Mouse (Mus musculus): Measurements from ENCODE around the gene Acot7. TPM values are rescaled to one million over a fixed set of nuclear protein-coding genes. Genes with fewer than 3 reads are reported as not detected.

The Acot7 gene
- polyA plus RNA-seq, 1 experiment from 2014 or later = 480 TPM

DNA sequence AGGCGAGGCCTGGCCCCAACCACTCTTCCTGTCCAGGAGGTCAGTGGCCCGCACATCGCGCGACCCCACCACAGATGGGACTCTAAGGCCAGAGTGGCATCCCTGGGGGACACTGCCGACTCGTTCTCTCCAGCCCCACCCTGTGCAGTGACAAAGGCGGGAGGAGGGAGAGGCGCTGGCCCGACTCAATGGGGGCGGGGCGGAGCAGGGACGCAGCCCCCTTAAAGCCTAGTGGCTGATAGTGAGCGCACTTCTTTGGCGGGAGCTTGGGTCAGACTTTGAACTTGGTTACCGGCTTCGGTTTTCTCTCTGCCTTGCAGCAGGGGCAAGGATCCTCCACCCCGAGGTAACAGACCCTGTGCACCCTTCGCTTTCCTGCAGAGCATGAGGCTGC, 18.7 kb upstream of the Acot7 start:
- peaks cover 57% of the 10 kb centered on the region for H3K27me3 ChIP-seq (ENCODE audit: control insufficient read depth, insufficient read depth, low read depth, low read length)
- H3K9me3 ChIP-seq (replicated peaks; ENCODE audit: control insufficient read depth, low read length, poor library complexity, severe bottlenecking) = no peaks in the 10 kb centered on the region
- H3K36me3 ChIP-seq (ENCODE audit: control insufficient read depth, insufficient read depth, low read length) = no peaks in the 10 kb centered on the region
- H3K4me2 ChIP-seq (ENCODE audit: low read length) = peak overlapping the region; percentile 2; the same call in 1 of the 2 replicates
- peaks cover 13% of the 10 kb centered on the region for H3K4me1 ChIP-seq (ENCODE audit: control insufficient read depth, insufficient read depth, low read length)
- under 1% methylated on average over 19 of the region's 19 CpGs for WGBS
- no peak for ATAC-seq
- no peak overlapping the region for H3K9ac ChIP-seq (ENCODE audit: low read depth, low read length)
- no peak overlapping the region for H3K27ac ChIP-seq (ENCODE audit: low read length)
- H3K4me3 ChIP-seq (ENCODE audit: low read depth, low read length) = peak overlapping the region; percentile 12; the same call in 1 of the 2 replicates

DNA sequence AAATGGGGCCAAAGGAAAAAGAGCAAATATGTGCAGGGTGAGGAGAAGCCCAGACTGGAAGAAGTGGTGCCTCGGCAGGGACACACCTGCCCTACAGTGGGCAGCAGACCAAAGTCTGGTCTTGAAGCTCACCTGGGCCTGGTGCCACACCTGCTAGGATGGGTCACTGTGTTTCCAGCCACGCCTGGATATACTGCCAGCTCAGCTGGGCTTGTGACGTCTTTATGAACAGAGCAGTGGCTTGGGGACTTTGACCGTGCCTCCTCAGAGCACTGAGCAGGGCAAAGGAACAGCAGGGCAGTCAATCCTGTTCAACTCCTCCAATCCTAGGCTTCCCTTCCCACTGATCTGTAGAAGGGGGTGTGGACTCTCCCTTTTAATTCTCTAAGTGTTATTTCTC, 17.2 kb upstream of the Acot7 start:
- no peak for ATAC-seq
- 36% methylated on average over 4 of the region's 4 CpGs for WGBS
- Histone ChIP-seq H3K4me1 (ENCODE audit: control insufficient read depth, insufficient read depth, low read length) (peaks cover 13% of the 10 kb centered on the region), H3K9ac (ENCODE audit: low read depth, low read length) (no peak overlapping the region), H3K36me3 (ENCODE audit: control insufficient read depth, insufficient read depth, low read length) (no peaks in the 10 kb centered on the region), H3K27me3 (ENCODE audit: control insufficient read depth, insufficient read depth, low read depth, low read length) (peaks cover 57% of the 10 kb centered on the region), H3K27ac (ENCODE audit: low read length) (no peak overlapping the region), H3K4me3 (ENCODE audit: low read depth, low read length) (no peak overlapping the region), H3K4me2 (ENCODE audit: low read length) (no peak overlapping the region), H3K9me3 (replicated peaks; ENCODE audit: control insufficient read depth, low read length, poor library complexity, severe bottlenecking) (no peaks in the 10 kb centered on the region)

DNA sequence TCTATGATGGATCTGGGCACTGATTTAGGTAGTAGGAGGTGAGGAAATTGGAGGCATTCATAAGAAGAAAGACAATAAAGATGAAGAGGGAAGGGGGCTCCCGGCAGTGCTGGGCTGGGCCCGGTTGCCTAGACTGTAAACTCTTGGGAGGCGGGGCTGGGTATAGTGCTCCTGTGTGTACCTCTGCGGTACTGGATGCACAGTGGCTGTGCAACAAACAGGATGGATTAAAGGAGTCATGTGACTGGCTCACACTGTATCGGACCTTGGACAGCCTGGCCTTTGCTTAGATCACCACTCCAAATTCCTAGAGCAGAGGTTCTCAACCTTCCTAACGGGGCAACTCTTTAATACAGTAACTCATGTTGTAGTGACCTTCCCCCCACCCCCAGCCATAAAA, 16.3 kb upstream of the Acot7 start:
- no peaks in the 10 kb centered on the region for H3K36me3 ChIP-seq (ENCODE audit: control insufficient read depth, insufficient read depth, low read length)
- no peak overlapping the region for H3K27ac ChIP-seq (ENCODE audit: low read length)
- H3K9me3 ChIP-seq (replicated peaks; ENCODE audit: control insufficient read depth, low read length, poor library complexity, severe bottlenecking) = no peaks in the 10 kb centered on the region
- ATAC-seq = no peak
- H3K4me3 ChIP-seq (ENCODE audit: low read depth, low read length) = no peak overlapping the region
- 73% methylated on average over 6 of the region's 6 CpGs for WGBS
- peaks cover 57% of the 10 kb centered on the region for H3K27me3 ChIP-seq (ENCODE audit: control insufficient read depth, insufficient read depth, low read depth, low read length)
- H3K4me2 ChIP-seq (ENCODE audit: low read length) = no peak overlapping the region
- H3K9ac ChIP-seq (ENCODE audit: low read depth, low read length) = no peak overlapping the region
- H3K4me1 ChIP-seq (ENCODE audit: control insufficient read depth, insufficient read depth, low read length) = peaks cover 13% of the 10 kb centered on the region

DNA sequence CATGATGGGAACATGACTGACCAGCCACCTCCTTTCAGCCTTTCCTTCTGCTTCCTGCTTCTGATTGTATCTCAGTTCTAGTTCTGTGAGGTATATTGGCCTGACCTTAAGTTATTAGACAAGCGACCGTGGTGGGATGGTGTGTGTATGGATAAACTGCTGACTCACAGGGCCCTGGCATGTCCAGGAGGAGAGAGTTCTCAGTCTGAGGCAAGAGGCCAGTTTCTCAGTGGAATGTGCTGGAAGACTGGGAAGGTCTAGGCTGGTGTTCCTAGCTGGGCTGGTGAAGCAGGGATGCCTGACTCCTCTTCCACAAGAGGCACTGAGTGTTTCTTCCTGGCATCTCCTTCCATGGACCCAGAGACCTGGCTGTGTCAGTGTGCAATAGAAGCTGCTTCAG, 15.2 kb upstream of the Acot7 start:
- no peak for ATAC-seq
- H3K27me3 ChIP-seq (ENCODE audit: control insufficient read depth, insufficient read depth, low read depth, low read length) = peaks cover 49% of the 10 kb centered on the region

DNA sequence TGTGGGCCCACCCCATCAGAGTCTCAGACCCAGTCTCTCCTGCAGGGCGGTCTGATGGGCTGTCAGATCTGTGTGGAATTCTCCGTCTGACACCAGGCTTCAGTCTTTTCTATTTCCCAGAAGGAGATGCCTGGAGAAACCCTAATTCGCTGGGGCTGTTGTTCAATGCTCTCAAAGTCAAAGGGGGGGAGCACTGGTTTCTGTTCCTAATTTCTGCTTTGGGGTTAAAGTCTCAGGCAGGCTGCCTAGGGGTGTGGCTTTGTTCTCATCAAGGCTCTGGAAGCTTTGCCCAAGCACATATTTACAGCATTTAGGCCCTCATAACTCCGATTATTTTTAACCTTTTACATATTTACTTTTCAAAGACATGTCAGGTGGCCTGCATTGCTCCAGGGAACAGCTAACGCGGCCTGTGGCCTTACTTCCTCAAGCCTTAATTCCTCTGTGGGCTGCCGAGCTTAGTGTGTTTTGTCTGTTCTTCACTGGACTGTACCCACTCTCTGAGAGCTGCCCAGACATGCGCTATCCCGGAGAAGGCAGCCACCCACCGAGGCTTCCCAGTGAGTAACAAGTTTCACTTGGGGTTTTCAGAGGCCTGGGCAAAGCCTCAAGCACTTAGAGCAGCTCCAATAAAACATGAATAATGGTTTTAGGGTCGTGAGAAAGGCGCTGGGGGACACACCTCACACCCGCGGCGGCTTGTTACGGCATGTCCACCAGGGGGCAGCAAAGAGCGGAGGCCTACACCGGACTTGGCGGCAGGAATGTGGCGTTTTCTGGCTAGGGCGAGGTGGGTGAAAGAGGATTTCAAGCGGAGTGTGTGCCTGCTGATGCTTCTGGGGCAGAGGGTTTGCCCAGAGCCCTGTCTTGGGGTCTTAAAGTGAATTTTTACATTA, 12.7 kb upstream of the Acot7 start:
- H3K27ac ChIP-seq (ENCODE audit: low read length) = no peak overlapping the region
- H3K9me3 ChIP-seq (replicated peaks; ENCODE audit: control insufficient read depth, low read length, poor library complexity, severe bottlenecking) = no peaks in the 10 kb centered on the region
- H3K4me1 ChIP-seq (ENCODE audit: control insufficient read depth, insufficient read depth, low read length) = no peaks in the 10 kb centered on the region
- H3K27me3 ChIP-seq (ENCODE audit: control insufficient read depth, insufficient read depth, low read depth, low read length) = peaks cover 24% of the 10 kb centered on the region
- no peak for ATAC-seq
- 23% methylated on average over 22 of the region's 22 CpGs for WGBS
- H3K4me3 ChIP-seq (ENCODE audit: low read depth, low read length) = no peak overlapping the region
- H3K36me3 ChIP-seq (ENCODE audit: control insufficient read depth, insufficient read depth, low read length) = no peaks in the 10 kb centered on the region
- H3K9ac ChIP-seq (ENCODE audit: low read depth, low read length) = no peak overlapping the region
- H3K4me2 ChIP-seq (ENCODE audit: low read length) = no peak overlapping the region

More for the DNA sequence above, 15.2 kb upstream of the Acot7 start:
- Histone ChIP-seq H3K4me1 (ENCODE audit: control insufficient read depth, insufficient read depth, low read length) (peaks cover 13% of the 10 kb centered on the region), H3K9ac (ENCODE audit: low read depth, low read length) (no peak overlapping the region), H3K4me3 (ENCODE audit: low read depth, low read length) (no peak overlapping the region), H3K27ac (ENCODE audit: low read length) (no peak overlapping the region), H3K9me3 (replicated peaks; ENCODE audit: control insufficient read depth, low read length, poor library complexity, severe bottlenecking) (no peaks in the 10 kb centered on the region), H3K4me2 (ENCODE audit: low read length) (no peak overlapping the region), H3K36me3 (ENCODE audit: control insufficient read depth, insufficient read depth, low read length) (no peaks in the 10 kb centered on the region)
- WGBS = 90% methylated on average over 2 of the region's 2 CpGs

DNA sequence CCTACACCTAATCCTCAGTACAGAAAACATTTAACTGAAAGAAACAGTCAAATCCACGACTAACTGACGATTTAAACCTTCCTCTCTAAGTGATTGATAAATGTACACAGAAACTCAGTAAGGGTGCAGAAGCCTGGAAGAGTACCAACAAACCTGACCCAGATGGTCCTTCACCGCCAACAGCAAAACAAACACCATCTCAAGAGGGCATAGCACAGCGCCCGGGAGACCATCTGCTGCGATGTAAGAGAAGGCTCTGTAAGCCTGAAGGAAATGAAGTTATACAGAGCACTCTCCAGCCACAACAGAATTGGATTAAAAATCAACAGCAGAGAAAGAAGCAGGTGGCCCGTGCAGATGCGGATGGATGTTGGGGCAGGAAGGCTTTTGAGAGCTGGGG, 9.9 kb upstream of the Acot7 start:
- H3K9ac ChIP-seq (ENCODE audit: low read depth, low read length) = no peak overlapping the region
- no peak for ATAC-seq
- no peaks in the 10 kb centered on the region for H3K4me1 ChIP-seq (ENCODE audit: control insufficient read depth, insufficient read depth, low read length)
- H3K4me3 ChIP-seq (ENCODE audit: low read depth, low read length) = no peak overlapping the region
- no peak overlapping the region for H3K4me2 ChIP-seq (ENCODE audit: low read length)
- H3K27ac ChIP-seq (ENCODE audit: low read length) = no peak overlapping the region
- no peaks in the 10 kb centered on the region for H3K9me3 ChIP-seq (replicated peaks; ENCODE audit: control insufficient read depth, low read length, poor library complexity, severe bottlenecking)
- WGBS = 37% methylated on average over 8 of the region's 8 CpGs
- no peaks in the 10 kb centered on the region; the same call in 1 of the 2 replicates for H3K27me3 ChIP-seq (ENCODE audit: control insufficient read depth, insufficient read depth, low read depth, low read length)
- no peaks in the 10 kb centered on the region for H3K36me3 ChIP-seq (ENCODE audit: control insufficient read depth, insufficient read depth, low read length)

DNA sequence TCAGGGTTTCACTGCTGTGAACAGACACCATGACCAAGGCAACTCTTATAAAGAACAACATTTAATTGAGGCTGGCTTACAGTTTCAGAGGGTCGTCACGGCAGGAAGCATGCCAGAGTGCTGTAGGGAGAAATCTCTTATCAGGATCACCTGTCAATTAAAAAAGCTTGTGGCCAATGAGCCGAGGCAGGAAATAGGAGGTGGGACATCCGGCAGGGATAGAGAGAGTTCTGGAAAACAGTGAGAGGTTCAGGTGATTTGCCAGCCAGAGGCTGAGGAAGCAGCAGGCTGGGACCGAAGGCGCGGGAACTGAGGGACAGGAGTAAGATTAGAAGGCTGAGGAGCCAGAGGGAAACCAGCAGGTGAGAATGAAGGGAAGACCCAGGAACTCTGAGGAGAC, 8.8 kb upstream of the Acot7 start:
- WGBS = 80% methylated on average over 7 of the region's 7 CpGs
- no peak overlapping the region for H3K4me2 ChIP-seq (ENCODE audit: low read length)
- H3K27ac ChIP-seq (ENCODE audit: low read length) = no peak overlapping the region
- H3K36me3 ChIP-seq (ENCODE audit: control insufficient read depth, insufficient read depth, low read length) = no peaks in the 10 kb centered on the region
- no peaks in the 10 kb centered on the region for H3K4me1 ChIP-seq (ENCODE audit: control insufficient read depth, insufficient read depth, low read length)
- no peak overlapping the region for H3K4me3 ChIP-seq (ENCODE audit: low read depth, low read length)
- no peak overlapping the region for H3K9ac ChIP-seq (ENCODE audit: low read depth, low read length)
- H3K27me3 ChIP-seq (ENCODE audit: control insufficient read depth, insufficient read depth, low read depth, low read length) = no peaks in the 10 kb centered on the region; the same call in 1 of the 2 replicates
- H3K9me3 ChIP-seq (replicated peaks; ENCODE audit: control insufficient read depth, low read length, poor library complexity, severe bottlenecking) = no peaks in the 10 kb centered on the region
- no peak for ATAC-seq

DNA sequence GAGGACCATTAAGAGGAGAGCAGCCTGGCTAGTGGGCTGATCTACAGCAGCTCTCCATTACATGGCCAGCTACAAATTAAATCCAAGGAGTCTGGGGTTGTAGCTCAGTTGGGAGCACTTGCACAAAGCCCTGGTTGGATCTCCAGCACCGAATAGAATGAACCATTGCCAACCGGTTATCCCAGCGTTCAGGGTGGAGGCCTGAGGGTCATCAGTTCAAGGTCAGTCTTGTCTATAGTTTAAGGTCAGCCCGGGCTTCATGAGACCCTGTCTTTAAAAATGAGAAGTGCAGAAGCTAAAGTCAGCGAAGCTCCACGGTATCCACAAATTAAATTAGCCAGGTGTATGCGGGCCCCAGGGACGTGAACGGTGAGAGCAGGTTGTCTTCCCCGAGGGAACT, 7.6 kb upstream of the Acot7 start:
- Histone ChIP-seq H3K27me3 (ENCODE audit: control insufficient read depth, insufficient read depth, low read depth, low read length) (no peaks in the 10 kb centered on the region; the same call in 1 of the 2 replicates), H3K4me3 (ENCODE audit: low read depth, low read length) (no peak overlapping the region), H3K27ac (ENCODE audit: low read length) (no peak overlapping the region), H3K4me2 (ENCODE audit: low read length) (no peak overlapping the region), H3K4me1 (ENCODE audit: control insufficient read depth, insufficient read depth, low read length) (no peaks in the 10 kb centered on the region), H3K9me3 (replicated peaks; ENCODE audit: control insufficient read depth, low read length, poor library complexity, severe bottlenecking) (no peaks in the 10 kb centered on the region), H3K9ac (ENCODE audit: low read depth, low read length) (no peak overlapping the region), H3K36me3 (ENCODE audit: control insufficient read depth, insufficient read depth, low read length) (no peaks in the 10 kb centered on the region)
- ATAC-seq = no peak
- WGBS = 82% methylated on average over 10 of the region's 10 CpGs

DNA sequence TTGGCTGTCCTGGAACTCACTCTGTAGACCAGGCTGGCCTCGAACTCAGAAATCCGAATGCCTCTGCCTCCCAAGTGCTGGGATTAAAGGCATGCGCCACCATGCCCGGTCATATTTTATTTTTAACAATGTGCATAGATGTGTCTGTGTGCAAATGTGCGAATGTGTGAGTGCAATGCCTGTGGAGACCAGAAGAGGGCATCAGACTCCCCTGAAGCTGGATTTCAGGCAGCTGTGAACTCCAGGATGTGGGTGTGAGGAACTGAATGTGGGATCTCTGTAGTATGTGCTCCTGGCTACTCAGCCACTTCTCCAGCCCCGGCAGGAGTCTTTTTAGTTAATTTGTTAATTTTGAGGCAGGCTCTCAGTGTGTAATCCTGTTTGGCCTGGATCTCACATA, 6.4 kb upstream of the Acot7 start:
- WGBS = 88% methylated on average over 6 of the region's 6 CpGs
- Histone ChIP-seq H3K36me3 (ENCODE audit: control insufficient read depth, insufficient read depth, low read length) (no peaks in the 10 kb centered on the region), H3K27me3 (ENCODE audit: control insufficient read depth, insufficient read depth, low read depth, low read length) (no peaks in the 10 kb centered on the region; the same call in 1 of the 2 replicates), H3K4me3 (ENCODE audit: low read depth, low read length) (no peak overlapping the region), H3K27ac (ENCODE audit: low read length) (no peak overlapping the region), H3K4me2 (ENCODE audit: low read length) (no peak overlapping the region), H3K9ac (ENCODE audit: low read depth, low read length) (no peak overlapping the region), H3K9me3 (replicated peaks; ENCODE audit: control insufficient read depth, low read length, poor library complexity, severe bottlenecking) (no peaks in the 10 kb centered on the region), H3K4me1 (ENCODE audit: control insufficient read depth, insufficient read depth, low read length) (no peaks in the 10 kb centered on the region)
- no peak for ATAC-seq
